Mouse (Mus musculus): Measurements from ENCODE around the gene Ethe1.
A peak's percentile ranks its signal among the peaks of the same experiment; 100 is the strongest.
"Not testable (repeated sequence)": the region's sequence is repeated elsewhere in the genome, so short reads cannot be mapped to it uniquely, and the experiment has no call there.

The Ethe1 gene

GRCm38 (mm10) chr7:24614816-24615215 lies 27.5 kb downstream of the Ethe1 start:
- DNase-seq = no peak

GRCm38 (mm10) chr7:24617763-24618162 lies 30.4 kb downstream of the Ethe1 start:
- no peak for DNase-seq

- DNase-seq = not testable (repeated sequence)
Observed at GRCm38 (mm10) chr7:24618374-24618773, 31.0 kb downstream of the Ethe1 start.

GRCm38 (mm10) chr7:24619671-24620397 lies 32.5 kb downstream of the Ethe1 start:
- DNase-seq = no peak

GRCm38 (mm10) chr7:24621193-24621592 lies 33.9 kb downstream of the Ethe1 start:
- no peak for DNase-seq

- DNase-seq = no peak
Observed at GRCm38 (mm10) chr7:24622967-24623366, 35.6 kb downstream of the Ethe1 start.

GRCm38 (mm10) chr7:24628685-24629610 lies 41.6 kb downstream of the Ethe1 start:
- DNase-seq = peak; percentile 36 to 71

- DNase-seq = no peak
Observed at GRCm38 (mm10) chr7:24629672-24630071, 42.3 kb downstream of the Ethe1 start.

GRCm38 (mm10) chr7:24630116-24630880 lies 43.0 kb downstream of the Ethe1 start:
- DNase-seq = no peak

GRCm38 (mm10) chr7:24636264-24636663 lies 48.9 kb downstream of the Ethe1 start, which contains the start of gene Lypd3:
Gene Lypd3 (plus strand): TSS chr7:24636550.
- DNase-seq = no peak

GRCm38 (mm10) chr7:24637046-24637445 lies 49.7 kb downstream of the Ethe1 start:
- no peak for DNase-seq

- DNase-seq = peak in 1 of 2 experiments; percentile 13
Observed at GRCm38 (mm10) chr7:24638026-24638856, 50.9 kb downstream of the Ethe1 start.

GRCm38 (mm10) chr7:24640450-24640849 lies 53.1 kb downstream of the Ethe1 start:
- DNase-seq = no peak

GRCm38 (mm10) chr7:24642491-24642890 lies 55.1 kb downstream of the Ethe1 start:
- peak; percentile 37 to 56 for DNase-seq

GRCm38 (mm10) chr7:24644492-24644891 lies 57.1 kb downstream of the Ethe1 start:
- DNase-seq = no peak

GRCm38 (mm10) chr7:24644996-24645395 lies 57.7 kb downstream of the Ethe1 start:
- no peak for DNase-seq

- DNase-seq = no peak
Observed at GRCm38 (mm10) chr7:24646486-24646885, 59.1 kb downstream of the Ethe1 start.

- DNase-seq = peak; percentile 56 to 67
Observed at GRCm38 (mm10) chr7:24653681-24654080, 66.3 kb downstream of the Ethe1 start.

Data from cerebellum, postnatal 25 days (tissue).